Mouse (Mus musculus): ENCODE data around the gene Gm42715. TPM values are rescaled to one million over a fixed set of nuclear protein-coding genes. Genes with fewer than 3 reads are reported as not detected.
"Not testable (repeated sequence)": the region's sequence is repeated elsewhere in the genome, so short reads cannot be mapped to it uniquely, and the experiment has no call there.

Gene Gm42715
- polyA plus RNA-seq, 1 experiment from 2014 or later = 16.8 TPM

- Histone ChIP-seq H3K27ac (peak within 1 kb of the TSS; percentile 97), H3K4me1 (peaks cover 31% of the 10 kb centered on the region), H3K4me3 (replicated peaks) (peak within 1 kb of the TSS; percentile 99), H3K27me3 (no peaks in the 10 kb centered on the region), H3K9me3 (no peaks in the 10 kb centered on the region), H3K9ac (peak within 1 kb of the TSS; percentile 98), H3K36me3 (replicated peaks) (peaks cover 50% of the 10 kb centered on the region), H3K4me2 (peak within 1 kb of the TSS; percentile 98)
- WGBS = under 1% methylated on average over 51 of the region's 62 CpGs
- ATAC-seq (ENCODE audit: low FRiP score) = peak; percentile 72
Measured at GRCm38 (mm10) chr7:127478635-127479317, 40.6 kb upstream of the Gm42715 start, which contains the start of gene Fbrs. Gene Fbrs, plus strand, starts transcription at chr7:127479199.

GRCm38 (mm10) chr7:127479318-127480225 lies 39.8 kb upstream of the Gm42715 start:
- H3K4me1 ChIP-seq = peaks cover 31% of the 10 kb centered on the region
- H3K9ac ChIP-seq = peak overlapping the region; percentile 98
- H3K9me3 ChIP-seq = no peaks in the 10 kb centered on the region
- H3K4me2 ChIP-seq = peak overlapping the region; percentile 98
- H3K4me3 ChIP-seq (replicated peaks) = peak overlapping the region; percentile 99
- no peak for ATAC-seq (ENCODE audit: low FRiP score)
- peaks cover 50% of the 10 kb centered on the region for H3K36me3 ChIP-seq (replicated peaks)
- 7% methylated on average over 47 of the region's 48 CpGs for WGBS
- no peaks in the 10 kb centered on the region for H3K27me3 ChIP-seq
- peak overlapping the region; percentile 97 for H3K27ac ChIP-seq

DNA sequence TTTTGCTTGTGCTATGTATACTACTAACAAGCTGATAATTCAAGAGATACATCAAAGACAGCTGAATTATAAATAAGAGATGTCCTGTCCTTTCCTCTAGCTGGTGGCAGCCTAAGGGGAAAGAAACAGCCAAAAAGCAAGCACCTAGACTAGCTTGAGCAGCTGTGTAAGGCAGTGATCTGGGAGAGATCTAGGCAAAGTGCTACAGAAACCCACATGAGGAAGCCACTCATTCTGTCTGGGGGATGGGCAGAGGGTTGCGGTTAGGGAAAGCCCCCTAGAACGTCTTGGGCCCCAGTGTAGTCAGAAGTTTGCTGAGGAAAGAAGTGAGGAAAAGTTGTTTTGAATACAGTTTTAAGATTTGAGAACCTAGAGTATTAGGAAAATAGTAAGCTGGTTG lies 39.1 kb upstream of the Gm42715 start:
- Histone ChIP-seq H3K9me3 (no peaks in the 10 kb centered on the region), H3K27me3 (no peaks in the 10 kb centered on the region), H3K36me3 (replicated peaks) (peaks cover 50% of the 10 kb centered on the region), H3K4me2 (peak overlapping the region; percentile 98), H3K4me1 (peaks cover 31% of the 10 kb centered on the region), H3K9ac (peak overlapping the region; percentile 98), H3K27ac (no peak overlapping the region), H3K4me3 (replicated peaks) (peak overlapping the region; percentile 99)
- no peak for ATAC-seq (ENCODE audit: low FRiP score)
- 77% methylated on average over 2 of the region's 2 CpGs for WGBS

DNA sequence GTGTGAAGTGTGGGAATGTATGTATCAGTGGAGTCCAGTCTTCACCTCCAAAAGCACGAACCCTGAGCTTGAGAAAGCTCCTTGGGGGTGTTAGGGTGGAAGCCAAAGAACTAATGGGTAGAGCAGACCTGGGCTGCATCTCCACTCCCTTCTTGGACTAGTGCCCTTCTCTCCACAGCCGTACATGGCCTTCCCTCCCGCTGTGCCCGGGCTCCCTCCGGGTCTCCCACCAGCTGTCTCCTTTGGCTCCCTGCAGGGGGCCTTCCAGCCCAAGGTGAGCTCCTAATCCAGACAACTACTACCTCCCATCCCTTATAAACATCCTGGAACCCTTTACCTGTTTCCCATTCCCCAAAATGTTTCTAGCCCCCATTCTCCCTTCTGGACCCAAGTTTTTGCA lies 34.0 kb upstream of the Gm42715 start:
- no peak overlapping the region for H3K9ac ChIP-seq
- no peak overlapping the region for H3K4me2 ChIP-seq
- H3K4me3 ChIP-seq (replicated peaks) = no peak overlapping the region
- no peak overlapping the region for H3K27ac ChIP-seq
- peaks cover 82% of the 10 kb centered on the region for H3K36me3 ChIP-seq (replicated peaks)
- WGBS = 80% methylated on average over 5 of the region's 5 CpGs
- no peaks in the 10 kb centered on the region for H3K27me3 ChIP-seq
- no peaks in the 10 kb centered on the region for H3K9me3 ChIP-seq
- H3K4me1 ChIP-seq = peaks cover 9% of the 10 kb centered on the region
- ATAC-seq (ENCODE audit: low FRiP score) = no peak

DNA sequence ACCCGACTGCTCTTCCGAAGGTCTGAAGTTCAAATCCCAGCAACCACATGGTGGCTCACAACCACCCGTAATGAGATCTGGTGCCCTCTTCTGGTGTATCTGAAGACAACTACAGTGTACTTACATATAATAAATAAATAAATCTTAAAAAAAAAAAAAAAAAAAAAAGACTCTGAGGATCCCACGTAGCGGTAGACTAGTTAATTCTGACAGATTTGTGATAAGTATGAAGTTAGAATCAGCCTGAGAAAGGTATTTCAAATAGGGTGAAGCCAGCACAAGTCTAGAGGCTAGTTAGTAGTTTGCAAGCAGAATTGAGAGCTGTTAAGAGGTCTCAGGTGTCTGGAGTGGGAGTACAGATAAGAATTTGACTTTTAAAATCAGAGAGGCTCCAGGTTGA lies 31.0 kb upstream of the Gm42715 start:
- peaks cover 87% of the 10 kb centered on the region for H3K36me3 ChIP-seq (replicated peaks)
- H3K27ac ChIP-seq; ATAC-seq (ENCODE audit: low FRiP score); H3K4me3 ChIP-seq (replicated peaks); H3K27me3 ChIP-seq; H3K4me1 ChIP-seq; H3K4me2 ChIP-seq; H3K9ac ChIP-seq; H3K9me3 ChIP-seq: not testable (repeated sequence)
- 95% methylated on average over 4 of the region's 5 CpGs for WGBS

DNA sequence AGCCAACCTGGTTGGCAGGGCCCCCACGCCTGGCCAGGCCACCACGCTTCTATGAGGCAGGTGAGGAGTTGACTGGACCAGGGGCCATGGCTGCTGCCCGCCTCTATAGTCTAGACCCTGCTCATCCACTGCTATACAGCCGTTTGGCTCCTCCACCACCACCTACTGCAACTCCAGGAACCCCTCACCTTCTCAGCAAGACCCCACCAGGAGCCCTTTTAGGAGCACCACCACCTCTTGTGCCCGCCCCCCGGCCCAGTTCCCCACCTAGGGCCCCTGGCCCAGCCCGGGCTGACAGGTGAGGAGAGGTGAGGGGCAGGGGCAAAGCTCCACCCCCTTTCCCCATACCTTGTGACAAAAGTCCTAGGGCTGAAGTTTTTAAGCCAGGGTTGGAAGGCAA lies 29.4 kb upstream of the Gm42715 start:
- WGBS = 92% methylated on average over 7 of the region's 7 CpGs
- peaks cover 71% of the 10 kb centered on the region for H3K36me3 ChIP-seq (replicated peaks)
- ATAC-seq (ENCODE audit: low FRiP score) = no peak

DNA sequence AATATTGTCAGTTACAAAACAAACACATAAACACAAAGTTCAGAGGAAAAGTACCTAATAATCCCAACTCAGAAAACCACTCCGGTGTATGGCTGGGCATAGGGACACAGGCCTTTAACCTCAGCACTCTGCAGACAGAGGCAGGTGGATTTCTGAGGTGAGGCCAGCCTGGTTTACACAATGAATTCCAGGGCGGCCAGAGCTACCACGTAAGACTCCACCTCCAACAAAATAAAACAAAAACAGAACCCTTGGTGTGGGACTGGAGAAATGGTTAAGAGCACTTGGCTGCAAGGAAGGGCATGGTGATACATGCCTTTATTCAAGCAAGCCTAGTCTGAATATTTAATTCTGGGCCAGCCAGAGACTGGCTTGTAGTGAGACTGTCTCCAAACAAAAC lies 27.5 kb upstream of the Gm42715 start:
- Histone ChIP-seq H3K36me3 (replicated peaks) (peaks cover 53% of the 10 kb centered on the region), H3K27ac (no peak overlapping the region), H3K4me1 (no peaks in the 10 kb centered on the region), H3K4me2 (no peak overlapping the region), H3K27me3 (no peaks in the 10 kb centered on the region), H3K4me3 (replicated peaks) (no peak overlapping the region), H3K9ac (no peak overlapping the region), H3K9me3 (no peaks in the 10 kb centered on the region)
- WGBS = 96% methylated on average over 3 of the region's 3 CpGs
- ATAC-seq (ENCODE audit: low FRiP score) = no peak

More for the DNA sequence above, 29.4 kb upstream of the Gm42715 start:
- Histone ChIP-seq H3K4me3 (replicated peaks) (no peak overlapping the region), H3K27ac (no peak overlapping the region), H3K9me3 (no peaks in the 10 kb centered on the region), H3K27me3 (no peaks in the 10 kb centered on the region), H3K4me2 (no peak overlapping the region), H3K9ac (no peak overlapping the region), H3K4me1 (no peaks in the 10 kb centered on the region)

DNA sequence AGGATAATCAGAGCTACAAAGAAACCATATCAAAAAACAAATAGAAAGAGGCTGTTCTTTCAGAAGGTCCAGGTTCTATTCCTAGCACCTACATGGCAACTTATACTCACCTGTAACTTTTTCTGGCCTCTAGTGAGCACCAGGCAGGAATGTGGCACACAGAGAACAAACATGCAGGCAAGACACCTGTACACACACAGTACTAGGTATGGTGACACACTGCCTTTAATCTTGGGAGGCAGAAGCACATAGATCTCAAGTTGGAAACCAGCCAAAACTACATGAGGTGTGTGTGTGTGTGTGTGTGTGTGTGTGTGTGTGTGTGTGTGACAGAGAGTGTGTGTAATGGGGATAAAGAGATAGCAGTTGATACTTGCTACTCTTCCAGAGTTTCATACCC lies 24.7 kb upstream of the Gm42715 start:
- Histone ChIP-seq H3K27me3 (no peaks in the 10 kb centered on the region), H3K4me3 (replicated peaks) (no peak overlapping the region), H3K4me2 (no peak overlapping the region), H3K4me1 (no peaks in the 10 kb centered on the region), H3K9ac (no peak overlapping the region), H3K36me3 (replicated peaks) (peaks cover 28% of the 10 kb centered on the region), H3K9me3 (no peaks in the 10 kb centered on the region), H3K27ac (no peak overlapping the region)
- ATAC-seq (ENCODE audit: low FRiP score) = no peak

DNA sequence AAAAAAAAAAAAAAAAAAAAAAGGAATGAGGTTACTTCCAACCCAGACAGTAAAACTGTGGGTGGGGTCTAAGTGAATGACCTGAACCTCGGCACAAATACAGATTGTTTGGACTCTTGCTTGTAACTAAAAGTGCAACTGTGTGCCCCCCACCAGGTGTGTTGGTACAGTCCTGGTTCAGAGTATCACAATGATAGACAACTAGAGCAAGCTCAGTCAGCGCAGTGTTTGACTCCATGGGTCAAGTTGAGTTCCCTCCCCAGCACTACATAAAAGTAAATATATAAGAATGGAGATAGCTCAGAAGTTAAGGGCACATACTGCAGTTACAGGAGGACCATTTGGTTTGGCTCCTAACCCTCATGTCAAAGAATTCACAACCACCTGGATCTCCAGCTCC lies 22.0 kb upstream of the Gm42715 start:
- H3K27ac ChIP-seq = no peak overlapping the region
- H3K9me3 ChIP-seq = no peaks in the 10 kb centered on the region
- 0 out of 2 replicates have a peak, but pooled peaks cover 2% of the 10 kb centered on the region for H3K36me3 ChIP-seq (replicated peaks)
- no peak overlapping the region for H3K4me3 ChIP-seq (replicated peaks)
- no peak overlapping the region for H3K4me2 ChIP-seq
- H3K9ac ChIP-seq = no peak overlapping the region
- no peaks in the 10 kb centered on the region for H3K27me3 ChIP-seq
- no peak for ATAC-seq (ENCODE audit: low FRiP score)
- no peaks in the 10 kb centered on the region for H3K4me1 ChIP-seq
- 93% methylated on average over 2 of the region's 2 CpGs for WGBS

DNA sequence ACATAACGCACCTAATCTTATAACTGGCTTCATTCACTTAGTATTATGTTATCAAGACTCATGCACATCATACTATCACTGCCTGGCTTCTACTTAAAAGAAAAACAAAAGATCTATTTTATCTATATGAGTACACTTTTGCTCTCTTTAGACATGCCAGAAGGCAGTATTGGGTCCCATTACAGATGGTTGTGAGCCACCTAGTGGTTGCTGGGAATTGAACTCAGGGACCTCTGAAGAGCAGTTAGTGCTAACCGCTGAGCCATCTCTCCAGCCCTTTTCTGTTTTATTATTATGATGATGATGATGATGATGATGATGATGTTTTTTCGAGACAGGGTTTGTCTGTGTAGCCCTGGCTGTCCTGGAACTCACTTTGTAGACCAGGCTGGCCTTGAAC lies 21.0 kb upstream of the Gm42715 start:
- no peaks in the 10 kb centered on the region for H3K27me3 ChIP-seq
- no peak for ATAC-seq (ENCODE audit: low FRiP score)
- no peak overlapping the region for H3K4me2 ChIP-seq
- no peak overlapping the region for H3K27ac ChIP-seq
- H3K36me3 ChIP-seq (replicated peaks) = no peaks in the 10 kb centered on the region
- no peak overlapping the region for H3K4me3 ChIP-seq (replicated peaks)
- H3K9ac ChIP-seq = no peak overlapping the region
- H3K4me1 ChIP-seq = no peaks in the 10 kb centered on the region
- 46% methylated on average over 3 of the region's 3 CpGs for WGBS
- no peaks in the 10 kb centered on the region for H3K9me3 ChIP-seq

- peaks cover 13% of the 10 kb centered on the region for H3K4me1 ChIP-seq
- no peaks in the 10 kb centered on the region for H3K9me3 ChIP-seq
- no peak for ATAC-seq (ENCODE audit: low FRiP score)
- H3K9ac ChIP-seq = no peak overlapping the region
- H3K4me3 ChIP-seq (replicated peaks) = no peak overlapping the region
- no peaks in the 10 kb centered on the region for H3K36me3 ChIP-seq (replicated peaks)
- no peak overlapping the region for H3K27ac ChIP-seq
- no peaks in the 10 kb centered on the region for H3K27me3 ChIP-seq
- no peak overlapping the region for H3K4me2 ChIP-seq
- 97% methylated on average over 3 of the region's 3 CpGs for WGBS
Measured at GRCm38 (mm10) chr7:127508291-127508690, 11.1 kb upstream of the Gm42715 start.

DNA sequence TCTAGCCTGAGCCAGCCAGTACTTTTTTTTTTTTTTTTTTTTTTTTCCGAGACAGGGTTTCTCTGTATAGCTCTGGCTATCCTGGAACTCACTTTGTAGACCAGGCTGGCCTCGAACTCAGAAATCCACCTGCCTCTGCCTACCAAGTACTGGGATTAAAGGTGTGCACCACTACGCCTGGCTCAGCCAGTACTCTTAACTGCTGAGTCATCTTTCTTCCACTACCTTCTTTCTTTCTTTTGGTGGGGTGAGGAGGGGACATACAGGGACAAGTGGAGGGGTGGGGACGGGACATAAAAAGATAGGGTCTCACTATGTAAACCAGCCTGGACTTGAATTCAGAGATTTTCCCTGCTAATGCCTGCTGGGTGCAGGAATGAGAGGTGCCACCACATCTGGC lies 9.6 kb upstream of the Gm42715 start:
- not testable (repeated sequence) for ATAC-seq (ENCODE audit: low FRiP score); H3K4me3 ChIP-seq (replicated peaks); H3K4me2 ChIP-seq; H3K27ac ChIP-seq; H3K27me3 ChIP-seq; H3K36me3 ChIP-seq (replicated peaks); H3K9ac ChIP-seq; H3K9me3 ChIP-seq
- H3K4me1 ChIP-seq = peaks cover 22% of the 10 kb centered on the region
- WGBS = 87% methylated on average over 4 of the region's 4 CpGs

Data from forebrain, embryonic 12.5 days (tissue).